Mouse (Mus musculus) CH12.LX (cell line): ENCODE data around the gene Zfp839. TPM values are rescaled to one million over a fixed set of nuclear protein-coding genes. Genes with fewer than 3 reads are reported as not detected.
A peak's percentile ranks its signal among the peaks of the same experiment; 100 is the strongest.

ENCODE experiments used
- DNase-seq: peaks from one replicate; pipeline ENCODE4 v3.0.0-alpha.2; 2013; ENCODE audit errors: extremely low read depth
- H3K27ac ChIP-seq: 2 replicates; pipeline ENCODE4 v1.5.1; 2012; ENCODE audit warnings: low read depth, mild to moderate bottlenecking, control low read depth, moderate library complexity; ENCODE audit not compliant: insufficient read depth
- H3K27me3 ChIP-seq: replicated peaks from 2 replicates; pipeline ENCODE3; 2012; ENCODE audit warnings: inconsistent platforms
- H3K36me3 ChIP-seq, 2 experiments: replicated peaks in 1 of 2; 2 replicates each; pipeline versions ENCODE3 to v1.6.1; 2012; ENCODE audit warnings: inconsistent platforms in 1 of 2, low read length in 1 of 2, mild to moderate bottlenecking in 1 of 2, mixed read lengths in 1 of 2, moderate library complexity in 1 of 2; ENCODE audit not compliant: control insufficient read depth in 1 of 2, insufficient read depth in 1 of 2
- H3K4me1 ChIP-seq, 2 experiments: 2 replicates each; pipeline ENCODE4 v1.6.1; 2012; ENCODE audit warnings: inconsistent platforms in 1 of 2, moderate library complexity in 1 of 2; ENCODE audit not compliant: insufficient read depth in 2 of 2, control insufficient read depth in 1 of 2
- H3K4me2 ChIP-seq: 2 replicates; pipeline ENCODE4 v1.6.1; 2012; ENCODE audit warnings: low read depth, mild to moderate bottlenecking, control low read depth; ENCODE audit not compliant: poor library complexity, insufficient read depth, severe bottlenecking
- H3K4me3 ChIP-seq, 3 experiments: fragments of 150-350 bp in 1 of 3; sonication (generic) in 1 of 3; replicated peaks in 1 of 3; 2 replicates each; pipeline versions ENCODE3 to v1.5.1; 2011 to 2012; ENCODE audit warnings: low read depth in 2 of 3, low read length in 2 of 3, mild to moderate bottlenecking in 2 of 3, moderate library complexity in 2 of 3, control low read depth in 1 of 3, improper control_type of control experiment in 1 of 3, inconsistent platforms in 1 of 3, mixed read lengths in 1 of 3; ENCODE audit not compliant: poor library complexity in 1 of 3
- H3K79me2 ChIP-seq: replicated peaks from 2 replicates; pipeline ENCODE4 v1.6.1; 2012; ENCODE audit warnings: mild to moderate bottlenecking, moderate library complexity; ENCODE audit not compliant: control insufficient read depth, poor library complexity, insufficient read depth, severe bottlenecking; ENCODE audit errors: extremely low read depth
- H3K9ac ChIP-seq: 2 replicates; pipeline ENCODE4 v1.6.1; 2012; ENCODE audit warnings: low read depth, mild to moderate bottlenecking, control low read depth, moderate library complexity; ENCODE audit not compliant: insufficient read depth
- H3K9me3 ChIP-seq: replicated peaks from 2 replicates; pipeline ENCODE3; 2012; ENCODE audit warnings: low read length, inconsistent platforms, mixed read lengths
- CTCF ChIP-seq, 2 experiments: IDR thresholded peaks in 1 of 2; conservative IDR thresholded peaks in 1 of 2; 2 replicates each; pipeline ENCODE4 v1.5.1; 2011 to 2012; ENCODE audit warnings: low read depth in 2 of 2, low read length in 2 of 2, improper control_type of control experiment in 1 of 2, inconsistent platforms in 1 of 2, mild to moderate bottlenecking in 1 of 2, moderate library complexity in 1 of 2
- EP300 ChIP-seq: IDR thresholded peaks from 2 replicates; pipeline ENCODE4 v1.6.1; 2011; ENCODE audit warnings: low read length, improper control_type of control experiment
- HCFC1 ChIP-seq: IDR thresholded peaks from 2 replicates; pipeline ENCODE4 v1.6.1; 2012; ENCODE audit warnings: low read depth, mild to moderate bottlenecking, inconsistent platforms, low read length, improper control_type of control experiment
- IRF4 ChIP-seq: IDR thresholded peaks from 2 replicates; pipeline ENCODE4 v1.6.1; 2014; ENCODE audit warnings: low read depth, mild to moderate bottlenecking, inconsistent platforms, low read length, improper control_type of control experiment
- MAFK ChIP-seq: IDR thresholded peaks from 2 replicates; pipeline ENCODE4 v1.6.1; 2011; ENCODE audit warnings: low read length, improper control_type of control experiment; ENCODE audit not compliant: insufficient replicate concordance
- MEF2A ChIP-seq: IDR thresholded peaks from 2 replicates; pipeline ENCODE4 v1.6.1; 2014; ENCODE audit warnings: low read depth, mild to moderate bottlenecking, inconsistent platforms, low read length, improper control_type of control experiment, borderline replicate concordance
- RAD21 ChIP-seq: IDR thresholded peaks from 2 replicates; pipeline ENCODE4 v1.6.1; 2011; ENCODE audit warnings: low read depth, mild to moderate bottlenecking, low read length, improper control_type of control experiment, moderate library complexity
- SIN3A ChIP-seq: IDR thresholded peaks from 2 replicates; pipeline ENCODE4 v1.6.1; 2012; ENCODE audit warnings: low read length, improper control_type of control experiment, inconsistent platforms
- SMC3 ChIP-seq: IDR thresholded peaks from 2 replicates; pipeline ENCODE4 v1.6.1; 2011; ENCODE audit warnings: low read depth, low read length, improper control_type of control experiment
- TBP ChIP-seq: conservative IDR thresholded peaks from 2 replicates; pipeline ENCODE4 v1.6.1; 2011; ENCODE audit warnings: low read depth, low read length, improper control_type of control experiment
- UBTF ChIP-seq: IDR thresholded peaks from 2 replicates; pipeline ENCODE4 v1.6.1; 2012; ENCODE audit warnings: low read depth, mild to moderate bottlenecking, inconsistent platforms, low read length, improper control_type of control experiment, moderate library complexity
- USF1 ChIP-seq: IDR thresholded peaks from 2 replicates; pipeline ENCODE4 v1.6.1; 2014; ENCODE audit warnings: low read depth, mild to moderate bottlenecking, inconsistent platforms, low read length, improper control_type of control experiment
- ZNF384 ChIP-seq: IDR thresholded peaks from 2 replicates; pipeline ENCODE4 v1.6.1; 2012; ENCODE audit warnings: low read depth, low read length, improper control_type of control experiment, inconsistent platforms
- dilution Hi-C: fragments of 300-500 bp; cut with MboI; formaldehyde crosslinking; loops from 2 replicates; pipeline ENCODE4 v1.14.3; 2020; ENCODE audit warnings: low sequenced_read_pairs; ENCODE audit not compliant: extremely low pct_unique_long_range_greater_than_20kb, extremely low pct_ligation_motif_present
- in situ Hi-C: fragments of 300-500 bp; cut with MboI; formaldehyde crosslinking; loops from 3 replicates; pipeline ENCODE4 v1.14.3; 2019; ENCODE audit warnings: low sequenced_read_pairs, low pct_ligation_motif_present, low pct_unique_long_range_greater_than_20kb, mixed read lengths
- polyA plus RNA-seq: library from polyadenylated mRNA; unstranded; fragments of >175 nt; gene quantifications from 2 replicates; pipeline ENCODE4 v1.2.1, GENCODE M21; 2012; ENCODE audit warnings: low read depth; ENCODE audit not compliant: insufficient read length
- total RNA-seq, 2 experiments: library from RNA; depleted of rRNA; stranded (reverse); fragments of 300-350 nt in 1 of 2; fragments of >200 nt in 1 of 2; gene quantifications; 2 replicates each; pipeline ENCODE4 v1.2.3; 2012 to 2014

Zfp839 gene
- total and polyA plus RNA-seq, 3 experiments: 3.7 to 9.2 (median 7.8) TPM

DNA sequence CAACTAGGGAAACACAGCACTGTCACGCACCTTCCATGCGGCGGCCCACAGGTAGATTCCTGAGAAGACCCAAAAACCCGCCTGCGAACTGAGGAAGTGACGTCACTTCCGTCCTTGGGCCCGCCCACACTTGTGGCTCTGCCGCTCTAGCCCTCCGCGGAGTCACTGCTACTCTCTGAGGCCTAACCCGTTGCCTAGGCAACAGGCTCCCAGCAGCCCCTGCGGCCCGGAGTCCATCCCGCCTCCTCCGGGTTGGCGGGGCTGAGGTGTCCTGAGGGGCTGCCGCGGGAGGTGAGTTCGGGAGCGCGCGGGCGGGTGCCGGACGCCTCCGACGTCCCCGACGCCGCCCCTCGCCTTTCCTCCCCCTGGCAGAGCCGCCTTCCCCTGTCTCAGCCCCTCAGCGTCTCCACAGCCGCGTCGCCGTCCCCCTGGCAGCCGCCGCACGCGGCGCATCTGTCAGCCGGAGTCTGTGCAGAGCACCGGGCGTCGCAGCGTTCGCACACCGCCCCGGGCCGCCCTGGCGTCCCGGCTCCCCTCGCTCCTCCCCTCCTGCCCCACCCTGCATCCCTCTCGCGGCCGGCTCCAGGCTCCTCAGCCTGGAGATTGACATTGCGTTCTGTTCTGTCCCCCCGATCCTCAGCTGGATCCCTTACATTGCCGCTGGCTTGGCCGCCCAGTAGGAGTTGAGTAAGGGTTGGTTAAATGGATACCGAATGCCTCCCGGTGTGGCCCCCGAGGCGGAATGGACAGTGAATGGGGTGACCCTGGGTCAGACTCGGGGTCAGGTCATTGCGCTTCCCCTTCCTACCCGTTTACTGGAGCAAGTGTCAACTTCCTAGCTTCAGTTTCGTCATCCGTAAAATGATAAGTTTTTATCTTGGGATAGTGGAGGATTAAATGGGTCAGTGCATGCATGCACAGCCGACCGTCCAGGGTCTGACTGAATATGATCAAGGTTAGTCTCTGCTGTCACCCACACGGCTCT lies 39.3 kb downstream of the Zfp839 start, which contains the start of the genes Cinp and Tecpr2 (continued):
- TF ChIP-seq TBP: peak; percentile 65; the same call in 1 of the 2 replicates

DNA sequence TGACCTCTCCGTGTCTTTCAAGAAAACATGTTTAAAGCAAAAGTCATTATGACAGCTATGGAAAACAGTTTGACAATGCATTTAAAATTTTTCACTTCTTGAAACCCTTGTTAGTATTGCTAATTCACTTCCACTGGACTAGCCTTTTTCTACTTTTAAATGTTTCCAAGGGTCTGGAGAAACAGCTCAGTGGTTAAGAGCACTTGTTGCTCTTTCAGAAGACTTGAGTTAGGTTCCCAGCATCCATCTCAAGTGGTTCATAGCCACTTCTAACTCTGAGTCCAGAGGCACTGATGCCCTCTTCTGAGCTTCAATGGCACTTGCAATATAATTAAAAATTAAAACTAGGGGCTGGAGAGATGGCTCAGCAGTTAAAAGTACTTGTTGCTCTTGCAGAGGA lies 41.8 kb downstream of the Zfp839 start:
- Histone ChIP-seq H3K9me3 (no peaks in the 10 kb centered on the region), H3K79me2 (peaks cover 22% of the 10 kb centered on the region), H3K36me3 (peaks cover 0 to 19% of the 10 kb centered on the region in 2 experiments), H3K27me3 (no peaks in the 10 kb centered on the region), H3K4me1 (peaks cover 5 to 22% of the 10 kb centered on the region in 2 experiments; a peak in 3 of 4 replicates), H3K4me2 (no peak overlapping the region), H3K4me3 (no peak overlapping the region), H3K9ac (no peak overlapping the region), H3K27ac (no peak overlapping the region)
- TF ChIP-seq SMC3: no peak
- no peak for TF ChIP-seq MEF2A
- TF ChIP-seq RAD21: no peak
- TF ChIP-seq IRF4: no peak
- TF ChIP-seq UBTF: no peak
- no peak for TF ChIP-seq MAFK
- TF ChIP-seq ZNF384: no peak
- TF ChIP-seq EP300: no peak
- dilution Hi-C loops (no loop called here), in situ Hi-C loops (no loop called here)
- no peak for DNase-seq

- DNase-seq: no peak
- H3K9me3 ChIP-seq: no peaks in the 10 kb centered on the region
- H3K9ac ChIP-seq: no peak overlapping the region
- dilution Hi-C loops (no loop called here), in situ Hi-C loops (no loop called here)
- H3K79me2 ChIP-seq: no peaks in the 10 kb centered on the region
- no peaks in the 10 kb centered on the region for H3K27me3 ChIP-seq
- no peaks in the 10 kb centered on the region for H3K4me1 ChIP-seq
- no peak for TF ChIP-seq EP300
- TF ChIP-seq CTCF (conservative IDR thresholded peaks at IDR 0.05 in 1 of 2, IDR thresholded peaks at IDR 0.05 in 1 of 2; ENCODE audit: low read depth in 2 of 2, low read length in 2 of 2): no peak
- TF ChIP-seq SIN3A: no peak
- no peak for TF ChIP-seq USF1
- TF ChIP-seq HCFC1: no peak
- no peak for TF ChIP-seq UBTF
- TF ChIP-seq MAFK: no peak
- TF ChIP-seq, all 38 proteins: peak for 0
- H3K4me3 ChIP-seq: no peak overlapping the region
- no peak overlapping the region for H3K27ac ChIP-seq
- H3K4me2 ChIP-seq: no peak overlapping the region
- peaks cover 0 to 26% of the 10 kb centered on the region in 2 experiments for H3K36me3 ChIP-seq
Measured at GRCm38 (mm10) chr12:110902106-110902505, 52.1 kb downstream of the Zfp839 start.
